Mouse (Mus musculus) cerebellum, adult 9-10 months (tissue): ENCODE measurements around the gene Cadm1.

Experiments used
- DNase-seq: peaks from one replicate; pipeline ENCODE4 v3.0.0; 2022

Gene Cadm1

GRCm38 (mm10) chr9:47894096-47894495 is 364.1 kb downstream of the Cadm1 start:
- no peak for DNase-seq

- DNase-seq = no peak
Observed at GRCm38 (mm10) chr9:47894661-47895060, 364.7 kb downstream of the Cadm1 start.

GRCm38 (mm10) chr9:47895121-47895520 is 365.1 kb downstream of the Cadm1 start:
- DNase-seq = no peak

GRCm38 (mm10) chr9:47900734-47901133 is 370.8 kb downstream of the Cadm1 start:
- DNase-seq = no peak

GRCm38 (mm10) chr9:47903661-47904060 is 373.7 kb downstream of the Cadm1 start:
- DNase-seq = no peak

GRCm38 (mm10) chr9:47904339-47904922 is 374.5 kb downstream of the Cadm1 start:
- no peak for DNase-seq

GRCm38 (mm10) chr9:47906521-47906920 is 376.5 kb downstream of the Cadm1 start:
- DNase-seq = no peak
